Mouse (Mus musculus) thymus, adult 18-20 months (tissue): Measurements from ENCODE around the gene Cdk11b.
A peak's percentile ranks its signal among the peaks of the same experiment; 100 is the strongest.

Experiments used
- DNase-seq, 2 experiments: peaks; one replicate each; pipeline ENCODE4 v3.0.0; 2022; ENCODE audit warnings: mixed read lengths in 2 of 2

Gene Cdk11b

GRCm38 (mm10) chr4:155624338-155625291, at the start of gene Cdk11b:
Gene Cdk11b (plus strand): TSS chr4:155624854.
- DNase-seq: peak; percentile 92 to 96

GRCm38 (mm10) chr4:155574931-155575330, 49.7 kb upstream of the Cdk11b start:
- no peak for DNase-seq

GRCm38 (mm10) chr4:155575521-155575920, 49.1 kb upstream of the Cdk11b start:
- no peak for DNase-seq

- no peak for DNase-seq
These were observed 47.5 kb upstream of the Cdk11b start for GRCm38 (mm10) chr4:155577132-155577531.

- no peak for DNase-seq
These were observed 46.9 kb upstream of the Cdk11b start for GRCm38 (mm10) chr4:155577741-155578140.

- no peak for DNase-seq
These were observed 46.1 kb upstream of the Cdk11b start for GRCm38 (mm10) chr4:155578336-155579125.

GRCm38 (mm10) chr4:155580420-155580819, 44.2 kb upstream of the Cdk11b start:
- DNase-seq: no peak

- DNase-seq: no peak
These were observed 42.3 kb upstream of the Cdk11b start for GRCm38 (mm10) chr4:155582279-155582905.

- no peak for DNase-seq
These were observed 35.3 kb upstream of the Cdk11b start for GRCm38 (mm10) chr4:155589356-155589755.

GRCm38 (mm10) chr4:155591012-155591719, 33.5 kb upstream of the Cdk11b start:
- no peak for DNase-seq

- no peak for DNase-seq
These were observed 30.9 kb upstream of the Cdk11b start for GRCm38 (mm10) chr4:155593780-155594179.

GRCm38 (mm10) chr4:155595777-155596176, 28.9 kb upstream of the Cdk11b start:
- DNase-seq: no peak

GRCm38 (mm10) chr4:155596606-155597005, 28.0 kb upstream of the Cdk11b start:
- DNase-seq: no peak

GRCm38 (mm10) chr4:155598536-155598935, 26.1 kb upstream of the Cdk11b start:
- DNase-seq: no peak

GRCm38 (mm10) chr4:155599901-155600825, 24.5 kb upstream of the Cdk11b start:
- DNase-seq: no peak

GRCm38 (mm10) chr4:155601091-155601996, 23.3 kb upstream of the Cdk11b start, which contains the start of gene Slc35e2:
Gene Slc35e2 (plus strand): TSS chr4:155601416.
- peak; percentile 81 to 83 for DNase-seq

- peak in 1 of 2 experiments; percentile 54 for DNase-seq
These were observed 22.6 kb upstream of the Cdk11b start for GRCm38 (mm10) chr4:155601997-155602456.

GRCm38 (mm10) chr4:155602753-155603152, 21.9 kb upstream of the Cdk11b start:
- DNase-seq: no peak

- DNase-seq: no peak
These were observed 20.9 kb upstream of the Cdk11b start for GRCm38 (mm10) chr4:155603801-155604200.

- no peak for DNase-seq
These were observed 19.5 kb upstream of the Cdk11b start for GRCm38 (mm10) chr4:155605132-155605531.
